Mouse (Mus musculus): ENCODE measurements around the gene Tgfbr3. TPM values are rescaled to one million over a fixed set of nuclear protein-coding genes. Genes with fewer than 3 reads are reported as not detected.
A peak's percentile ranks its signal among the peaks of the same experiment; 100 is the strongest.

The Tgfbr3 gene
- polyA plus RNA-seq (2016; fragmentation: Nextera tagmentation; extraction: Ambion mirVana): 5.7 and 5.8 TPM in 2 replicates

- H3K27ac ChIP-seq: peak within 1 kb of the TSS; percentile 89
- WGBS: under 1% methylated on average over 51 of the region's 54 CpGs
These were observed at the start of gene Tgfbr3 for GRCm38 (mm10) chr5:107289234-107289764. Gene Tgfbr3 (minus strand): TSS chr5:107289629.

DNA sequence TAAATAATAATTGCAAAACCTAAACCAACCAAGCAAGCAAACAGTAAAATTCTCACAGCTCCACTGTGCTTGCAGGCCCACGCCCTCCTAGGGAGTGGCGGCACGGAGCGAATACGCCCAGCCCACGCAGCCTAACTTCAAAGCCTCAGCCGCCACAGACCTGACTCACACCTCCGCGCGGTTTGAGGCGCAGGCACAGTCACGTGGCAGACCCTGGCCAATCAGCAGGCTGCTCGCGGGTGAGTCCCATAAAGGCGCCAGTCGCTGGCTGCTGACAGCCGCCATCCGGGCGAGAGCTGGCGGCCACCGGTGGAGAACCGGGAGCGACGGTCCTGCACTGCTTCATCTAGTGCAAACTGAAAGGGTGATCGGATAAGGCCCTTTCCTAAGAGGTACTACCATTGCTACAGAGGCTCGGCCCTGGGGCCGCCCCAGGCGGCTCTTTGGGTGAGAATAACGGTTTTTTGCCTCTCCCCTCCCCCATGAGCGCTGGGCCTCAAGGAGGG, 41.5 kb upstream of the Tgfbr3 start, which contains the start of gene Brdt:
Gene Brdt, plus strand, starts transcription at position 244 of the 506 bp plus-strand sequence.
- Histone ChIP-seq H3K4me1 (no peaks in the 10 kb centered on the region), H3K36me3 (replicated peaks) (no peaks in the 10 kb centered on the region), H3K4me3 (no peak within 1 kb of the TSS), H3K27ac (no peak within 1 kb of the TSS), H3K9me3 (peaks cover 5% of the 10 kb centered on the region; the same call in 1 of the 2 replicates), H3K27me3 (ENCODE audit: poor library complexity, severe bottlenecking) (no peaks in the 10 kb centered on the region)
- 90% methylated on average over 30 of the region's 30 CpGs for whole genome bisulfite sequencing
- no peak for DNase-seq (ENCODE audit: extremely low spot score, low spot score)

More at GRCm38 (mm10) chr5:107289234-107289764, at the start of gene Tgfbr3:
- Histone ChIP-seq H3K27me3 (ENCODE audit: poor library complexity, severe bottlenecking) (peaks cover 68% of the 10 kb centered on the region), H3K36me3 (replicated peaks) (no peaks in the 10 kb centered on the region), H3K4me3 (peak within 1 kb of the TSS; percentile 71), H3K4me1 (peaks cover 24% of the 10 kb centered on the region), H3K9me3 (no peaks in the 10 kb centered on the region)
- DNase-seq (ENCODE audit: extremely low spot score, low spot score): peak; percentile 82

DNA sequence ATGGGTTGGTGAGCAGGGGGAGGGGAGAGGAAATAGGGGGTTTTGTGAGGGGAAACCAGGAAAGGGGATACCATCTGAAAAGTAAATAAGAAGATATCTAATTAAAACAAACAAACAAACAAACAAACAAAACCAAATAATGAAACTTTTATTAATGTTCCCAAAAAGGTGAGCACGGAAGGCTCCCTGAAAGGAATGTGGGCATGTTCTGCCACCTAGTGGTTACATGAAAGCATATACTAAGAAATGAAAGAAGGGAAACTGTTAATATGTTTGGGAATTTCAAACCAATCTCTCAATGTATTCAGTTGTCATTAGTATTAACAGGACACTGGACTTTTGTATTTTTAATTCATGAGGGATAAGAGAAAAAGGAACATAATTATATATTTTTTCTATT, 31.3 kb upstream of the Tgfbr3 start:
- no peak for DNase-seq (ENCODE audit: extremely low spot score, low spot score)
- no peaks in the 10 kb centered on the region for H3K9me3 ChIP-seq
- H3K36me3 ChIP-seq (replicated peaks): no peaks in the 10 kb centered on the region
- 10% methylated on average over 1 of the region's 1 CpGs for WGBS
- H3K4me1 ChIP-seq: no peaks in the 10 kb centered on the region
- H3K27me3 ChIP-seq (ENCODE audit: poor library complexity, severe bottlenecking): no peaks in the 10 kb centered on the region
- H3K27ac ChIP-seq: no peak overlapping the region
- no peak overlapping the region for H3K4me3 ChIP-seq

DNA sequence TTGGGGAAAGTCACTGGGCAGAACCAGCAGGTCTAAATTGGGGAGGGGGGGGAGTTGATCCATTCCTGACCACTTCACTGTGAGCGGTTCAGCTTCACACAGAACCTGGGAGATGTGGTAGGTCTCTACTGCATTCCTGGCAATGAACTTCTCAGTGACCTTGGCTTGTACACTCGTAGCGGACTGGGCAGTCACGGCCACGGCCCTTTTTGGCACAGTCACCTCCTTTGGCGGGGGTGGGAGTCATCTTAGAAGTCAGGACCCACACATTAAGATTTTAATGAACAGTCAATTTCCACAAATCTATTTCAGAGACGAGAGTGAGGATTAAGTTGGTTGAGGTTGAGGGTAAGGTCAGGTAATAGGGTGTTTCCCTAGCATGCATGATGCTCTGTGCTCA, 27.7 kb upstream of the Tgfbr3 start:
- no peaks in the 10 kb centered on the region for H3K36me3 ChIP-seq (replicated peaks)
- no peaks in the 10 kb centered on the region for H3K9me3 ChIP-seq
- no peaks in the 10 kb centered on the region for H3K4me1 ChIP-seq
- no peak overlapping the region for H3K27ac ChIP-seq
- H3K4me3 ChIP-seq: no peak overlapping the region
- WGBS: 95% methylated on average over 7 of the region's 7 CpGs
- no peak for DNase-seq (ENCODE audit: extremely low spot score, low spot score)
- no peaks in the 10 kb centered on the region for H3K27me3 ChIP-seq (ENCODE audit: poor library complexity, severe bottlenecking)

GRCm38 (mm10) chr5:107307432-107307831, 18.0 kb upstream of the Tgfbr3 start:
- WGBS: 85% methylated on average over 4 of the region's 4 CpGs
- Histone ChIP-seq H3K27ac (no peak overlapping the region), H3K36me3 (replicated peaks) (no peaks in the 10 kb centered on the region), H3K27me3 (ENCODE audit: poor library complexity, severe bottlenecking) (peaks cover 6% of the 10 kb centered on the region; the same call in 1 of the 2 replicates), H3K4me3 (no peak overlapping the region), H3K4me1 (peaks cover 5% of the 10 kb centered on the region), H3K9me3 (no peaks in the 10 kb centered on the region)
- DNase-seq (ENCODE audit: extremely low spot score, low spot score): no peak

DNA sequence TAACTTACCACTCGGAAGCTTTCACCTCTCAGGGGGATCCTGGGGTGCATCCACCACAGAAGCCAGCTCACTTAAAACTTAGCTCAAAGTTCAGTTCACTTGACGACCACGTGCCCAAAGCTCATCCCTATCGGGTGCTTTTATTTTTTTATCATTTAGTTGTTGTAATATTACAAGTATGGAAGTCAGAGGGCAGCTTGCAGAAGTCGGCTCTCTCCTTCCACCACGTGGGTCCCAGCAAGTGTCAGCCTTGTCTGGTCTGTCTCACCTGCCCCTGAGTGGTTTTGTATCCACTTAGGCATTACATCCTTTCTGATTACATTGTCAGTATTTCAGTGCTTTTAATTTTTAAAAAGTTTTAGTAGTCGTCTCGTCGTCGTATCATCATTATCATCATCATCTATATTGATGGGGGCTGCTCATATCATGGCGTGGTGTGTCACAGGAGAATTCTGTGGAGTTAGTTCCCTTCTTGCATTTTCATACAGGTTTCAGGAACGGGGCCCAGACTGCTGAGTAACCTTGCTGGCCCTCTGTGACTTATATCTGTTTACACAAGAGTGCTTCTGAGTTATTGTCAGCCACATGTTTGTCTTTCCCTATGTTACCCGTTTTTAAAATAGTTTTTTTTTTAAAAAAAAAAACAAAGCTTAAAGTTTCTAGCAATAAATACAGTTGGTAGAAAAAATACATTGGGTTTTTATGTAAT, 14.8 kb upstream of the Tgfbr3 start:
- peaks cover 6% of the 10 kb centered on the region; the same call in 1 of the 2 replicates for H3K27me3 ChIP-seq (ENCODE audit: poor library complexity, severe bottlenecking)
- no peaks in the 10 kb centered on the region for H3K9me3 ChIP-seq
- H3K27ac ChIP-seq: no peak overlapping the region
- no peaks in the 10 kb centered on the region for H3K36me3 ChIP-seq (replicated peaks)
- peaks cover 5% of the 10 kb centered on the region for H3K4me1 ChIP-seq
- 85% methylated on average over 13 of the region's 13 CpGs for WGBS
- no peak overlapping the region for H3K4me3 ChIP-seq
- DNase-seq (ENCODE audit: extremely low spot score, low spot score): no peak

DNA sequence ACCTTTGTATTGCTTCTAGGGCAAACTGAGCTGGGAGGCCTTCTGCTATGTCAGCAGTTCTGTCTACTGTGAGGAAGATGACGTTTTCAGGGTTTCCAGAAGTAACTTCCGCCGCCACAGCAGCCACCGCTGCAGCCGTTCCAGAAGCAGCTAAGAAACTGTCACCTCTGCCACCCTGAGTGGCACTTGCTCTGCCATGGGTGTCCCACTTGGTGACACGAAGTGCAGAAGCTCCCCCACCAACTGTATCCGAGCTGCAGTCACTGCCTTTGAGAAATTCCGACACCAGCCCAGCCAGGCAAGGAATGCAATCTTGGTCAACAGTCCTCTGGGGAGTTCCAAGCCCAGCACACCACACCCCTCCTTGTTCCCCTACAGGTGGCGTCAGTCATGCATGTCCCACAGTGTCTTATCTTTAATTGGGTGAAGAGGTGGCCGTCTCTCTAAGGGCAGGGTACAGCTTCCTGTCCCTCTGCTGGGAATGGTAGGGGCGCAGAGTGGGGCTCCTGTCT, 14.0 kb upstream of the Tgfbr3 start:
- Histone ChIP-seq H3K9me3 (no peaks in the 10 kb centered on the region), H3K36me3 (replicated peaks) (no peaks in the 10 kb centered on the region), H3K4me1 (peaks cover 5% of the 10 kb centered on the region), H3K4me3 (no peak overlapping the region), H3K27me3 (ENCODE audit: poor library complexity, severe bottlenecking) (peaks cover 6% of the 10 kb centered on the region; the same call in 1 of the 2 replicates), H3K27ac (no peak overlapping the region)
- no peak for DNase-seq (ENCODE audit: extremely low spot score, low spot score)
- WGBS: 60% methylated on average over 11 of the region's 11 CpGs

DNA sequence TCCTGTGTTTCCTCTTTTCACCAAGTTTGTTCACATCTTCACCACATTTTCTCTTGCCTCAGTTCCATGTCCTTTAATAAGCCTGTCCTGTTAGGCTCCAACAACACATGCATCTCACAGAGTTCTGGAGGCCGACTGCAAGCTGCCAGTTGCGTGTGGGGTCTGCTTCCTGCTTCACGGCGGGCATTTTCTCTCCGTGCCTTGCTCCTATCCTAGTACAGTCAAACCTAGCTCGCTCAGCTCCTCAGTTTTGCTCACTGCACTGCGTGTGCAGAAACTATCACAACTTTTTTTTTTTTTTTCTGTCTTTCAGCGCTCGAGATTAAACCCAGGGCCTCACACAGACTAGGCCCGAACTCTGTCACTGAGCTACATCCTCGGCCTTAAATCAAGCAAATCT, 9.4 kb upstream of the Tgfbr3 start:
- Histone ChIP-seq H3K27me3 (ENCODE audit: poor library complexity, severe bottlenecking) (peaks cover 6% of the 10 kb centered on the region; the same call in 1 of the 2 replicates), H3K9me3 (no peaks in the 10 kb centered on the region), H3K27ac (no peak overlapping the region), H3K4me3 (no peak overlapping the region), H3K36me3 (replicated peaks) (no peaks in the 10 kb centered on the region), H3K4me1 (peaks cover 18% of the 10 kb centered on the region)
- no peak for DNase-seq (ENCODE audit: extremely low spot score, low spot score)
- 85% methylated on average over 11 of the region's 11 CpGs for WGBS

DNA sequence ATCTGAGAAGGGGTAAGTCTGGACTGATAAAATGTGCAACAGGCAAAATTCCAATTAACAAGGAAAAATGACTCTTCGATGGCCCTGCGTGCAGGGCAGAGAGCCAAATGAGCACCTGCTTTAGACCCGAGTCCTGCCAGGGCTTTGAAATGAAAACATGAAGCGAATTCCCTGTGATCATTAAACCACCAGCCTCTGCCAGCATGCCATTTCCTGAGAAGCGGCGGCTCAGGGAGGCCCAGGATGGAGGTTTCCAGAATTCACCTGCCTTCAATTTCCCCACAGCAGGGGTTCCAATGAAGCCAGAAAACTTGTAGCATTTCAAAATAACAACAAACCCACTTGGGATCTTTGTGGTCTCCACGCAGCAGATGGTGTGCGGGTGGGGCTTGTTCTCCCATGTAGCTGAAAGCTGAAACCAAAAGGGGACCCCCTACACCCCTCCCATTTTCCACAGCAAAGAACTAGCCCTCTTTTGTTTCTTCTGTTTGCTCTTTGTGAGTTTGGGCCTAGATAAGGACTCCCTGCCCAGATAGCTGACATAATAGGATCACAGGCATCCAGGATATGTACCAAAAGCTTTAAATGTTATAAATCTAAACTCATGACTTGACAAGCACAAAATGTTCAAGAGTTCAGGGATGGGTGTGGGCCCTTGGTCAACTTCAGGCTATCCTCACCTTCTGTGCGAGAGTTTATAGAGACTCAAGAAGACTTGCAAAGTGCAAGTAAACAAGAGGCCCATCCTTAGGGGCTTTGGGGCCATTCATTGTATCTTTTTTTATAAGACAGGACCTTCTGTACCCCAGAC, 7.3 kb upstream of the Tgfbr3 start:
- Histone ChIP-seq H3K4me1 (peaks cover 13% of the 10 kb centered on the region), H3K4me3 (no peak overlapping the region), H3K27me3 (ENCODE audit: poor library complexity, severe bottlenecking) (peaks cover 18% of the 10 kb centered on the region), H3K9me3 (no peaks in the 10 kb centered on the region), H3K27ac (no peak overlapping the region), H3K36me3 (replicated peaks) (no peaks in the 10 kb centered on the region)
- no peak for DNase-seq (ENCODE audit: extremely low spot score, low spot score)
- whole genome bisulfite sequencing: 39% methylated on average over 9 of the region's 9 CpGs

DNA sequence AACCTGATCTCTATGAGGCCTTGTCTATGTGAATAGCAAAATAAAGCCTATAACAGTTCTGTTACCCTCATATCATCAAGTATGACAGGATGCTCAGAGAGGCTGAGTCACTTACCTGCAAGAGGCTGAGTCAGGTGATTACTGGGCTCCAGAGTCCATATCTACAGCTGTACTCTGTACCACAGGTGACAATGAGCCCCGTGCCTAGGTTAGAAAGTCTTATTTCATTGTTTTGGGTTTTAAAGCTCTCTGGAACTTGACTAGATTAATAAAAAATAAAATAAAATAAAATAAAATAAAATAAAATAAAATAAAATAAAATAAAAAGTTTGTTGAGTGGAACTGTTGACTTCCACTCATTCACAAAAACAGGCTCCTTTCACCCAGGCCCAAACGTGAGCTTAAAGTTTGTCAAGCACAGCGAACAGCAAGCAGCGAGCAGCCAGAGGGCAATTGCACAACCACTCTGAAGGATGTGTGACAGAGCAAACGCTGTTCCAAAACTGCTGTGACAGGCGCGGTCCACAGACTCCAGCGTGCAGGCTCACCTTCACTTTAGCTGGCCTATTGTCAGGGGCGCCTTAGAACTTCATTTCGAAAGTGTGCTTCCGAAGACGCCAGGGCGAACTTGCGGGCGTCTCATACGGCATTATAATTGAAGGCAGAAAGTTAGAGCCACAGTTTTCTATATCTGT, 6.5 kb upstream of the Tgfbr3 start:
- Histone ChIP-seq H3K27ac (no peak overlapping the region), H3K27me3 (ENCODE audit: poor library complexity, severe bottlenecking) (peaks cover 26% of the 10 kb centered on the region), H3K36me3 (replicated peaks) (no peaks in the 10 kb centered on the region), H3K9me3 (no peaks in the 10 kb centered on the region), H3K4me3 (no peak overlapping the region), H3K4me1 (peaks cover 13% of the 10 kb centered on the region)
- WGBS: 78% methylated on average over 16 of the region's 16 CpGs
- DNase-seq (ENCODE audit: extremely low spot score, low spot score): no peak

- no peaks in the 10 kb centered on the region for H3K36me3 ChIP-seq (replicated peaks)
- no peak overlapping the region for H3K27ac ChIP-seq
- no peak for DNase-seq (ENCODE audit: extremely low spot score, low spot score)
- H3K9me3 ChIP-seq: no peaks in the 10 kb centered on the region
- H3K4me3 ChIP-seq: no peak overlapping the region
- peaks cover 33% of the 10 kb centered on the region for H3K27me3 ChIP-seq (ENCODE audit: poor library complexity, severe bottlenecking)
- H3K4me1 ChIP-seq: peaks cover 14% of the 10 kb centered on the region
- 87% methylated on average over 8 of the region's 8 CpGs for WGBS
These were observed 5.8 kb upstream of the Tgfbr3 start for GRCm38 (mm10) chr5:107295061-107295816.
